Comparison of ENCODE assay signal across 19 mouse cellular contexts in the genomic region with DNA sequence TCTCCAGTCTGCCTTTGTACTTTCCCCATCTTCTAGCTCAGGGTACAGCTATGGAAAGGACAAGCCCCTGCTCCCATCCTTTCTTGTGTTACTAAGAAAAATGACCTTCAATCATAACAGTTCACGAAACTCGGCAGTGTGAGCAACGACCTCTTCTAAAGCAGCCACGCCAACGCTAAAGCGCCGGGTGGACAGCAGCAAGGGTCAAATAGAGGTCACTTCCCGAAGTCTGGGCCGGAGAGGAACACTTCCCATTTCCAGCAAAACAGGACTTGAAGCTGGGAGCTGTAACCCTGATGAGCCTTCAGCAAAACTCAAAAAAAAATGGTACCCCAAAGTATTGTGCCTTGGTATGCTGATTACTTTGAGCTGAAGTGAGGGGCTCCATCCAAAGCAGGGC.
A peak's percentile ranks its signal among the peaks of the same experiment; 100 is the strongest.
DNase-seq lines count a peak whose midpoint lies in the region; ATAC-seq lines count a peak whose summit lies in the region.
"Had no signal": no experiment of that assay in that cellular context is flagged by ENCODE, and none has a peak within 500 bp of the region (broad histone marks: within the 10 kb centered on the region; RNA-seq: fewer than 3 reads in every experiment).

No protein-coding gene starts in this region.

- peak overlapping the region; percentile 20 for H3K4me2 ChIP-seq in heart, embryonic 12.5 days
- no peak overlapping the region for H3K4me2 ChIP-seq in forebrain, embryonic 15.5 days (replicated peaks)
- H3K4me2 ChIP-seq: intestine, embryonic 15.5 days; limb, embryonic 12.5 days; midbrain, embryonic 15.5 days; neural tube, embryonic 13.5 days had no signal

- DNase-seq in gastrocnemius, postnatal 14 days = peak; percentile 18
- no peak for DNase-seq in gastrocnemius, postnatal 10 days
- peak; percentile 38 for DNase-seq in lung, postnatal 10 days
- no peak for DNase-seq in lung, postnatal 14 days
- DNase-seq in lung, postnatal 36 days = peak; percentile 29
- DNase-seq in thymus, postnatal 36 days = no peak
- DNase-seq: cerebellum, adult 8-10 months; gastrocnemius, postnatal 36 days; right cerebral cortex, adult 18-20 months; thymus, adult 2 months had no signal

- no peaks in the 10 kb centered on the region for H3K9me3 ChIP-seq in heart, embryonic 12.5 days (replicated peaks)
- no peaks in the 10 kb centered on the region for H3K9me3 ChIP-seq in forebrain, embryonic 15.5 days
- H3K9me3 ChIP-seq: G1E; intestine, embryonic 15.5 days; limb, embryonic 12.5 days; midbrain, embryonic 15.5 days; neural tube, embryonic 13.5 days had no signal

- no peaks in the 10 kb centered on the region for H3K36me3 ChIP-seq in heart, embryonic 12.5 days
- no peaks in the 10 kb centered on the region for H3K36me3 ChIP-seq in forebrain, embryonic 15.5 days
- H3K36me3 ChIP-seq: G1E; intestine, embryonic 15.5 days; limb, embryonic 12.5 days; midbrain, embryonic 15.5 days; neural tube, embryonic 13.5 days had no signal

- no peak overlapping the region for H3K4me3 ChIP-seq in heart, embryonic 12.5 days
- no peak overlapping the region for H3K4me3 ChIP-seq in forebrain, embryonic 15.5 days
- H3K4me3 ChIP-seq: intestine, embryonic 15.5 days; limb, embryonic 12.5 days; midbrain, embryonic 15.5 days; neural tube, embryonic 13.5 days had no signal

- intact Hi-C loops in gastrocnemius, postnatal 14 days (cut with DNase I; ENCODE audit: low total_unique reads) = no loop called here

- WGBS in heart, embryonic 12.5 days = 7% methylated on average over 9 of the region's 9 CpGs
- WGBS in forebrain, embryonic 15.5 days = 79% methylated on average over 9 of the region's 9 CpGs

- no peak; the same call in 1 of the 2 replicates for ATAC-seq in heart, embryonic 12.5 days (ENCODE audit: insufficient number of reproducible peaks, low FRiP score)
- no peak for ATAC-seq in forebrain, embryonic 15.5 days (replicated peaks)
- ATAC-seq: forebrain, embryonic 16.5 days; intestine, embryonic 15.5 days; midbrain, embryonic 15.5 days had no signal

- H3K27me3 ChIP-seq in heart, embryonic 12.5 days (replicated peaks) = no peaks in the 10 kb centered on the region
- H3K27me3 ChIP-seq in forebrain, embryonic 15.5 days = no peaks in the 10 kb centered on the region
- H3K27me3 ChIP-seq: intestine, embryonic 15.5 days; limb, embryonic 12.5 days; midbrain, embryonic 15.5 days; neural tube, embryonic 13.5 days had no signal

- peaks cover 25% of the 10 kb centered on the region for H3K4me1 ChIP-seq in heart, embryonic 12.5 days (replicated peaks)
- H3K4me1 ChIP-seq in forebrain, embryonic 15.5 days = no peaks in the 10 kb centered on the region
- H3K4me1 ChIP-seq: limb, embryonic 12.5 days; midbrain, embryonic 15.5 days; neural tube, embryonic 13.5 days had no signal

- H3K27ac ChIP-seq in heart, embryonic 12.5 days (ENCODE audit: poor library complexity, severe bottlenecking) = peak overlapping the region; percentile 65
- no peak overlapping the region for H3K27ac ChIP-seq in forebrain, embryonic 15.5 days (replicated peaks)
- H3K27ac ChIP-seq: intestine, embryonic 15.5 days; limb, embryonic 12.5 days; macrophage; midbrain, embryonic 15.5 days; neural tube, embryonic 13.5 days had no signal

- H3K9ac ChIP-seq in heart, embryonic 12.5 days = no peak overlapping the region
- H3K9ac ChIP-seq in forebrain, embryonic 15.5 days (replicated peaks) = no peak overlapping the region
- H3K9ac ChIP-seq: intestine, embryonic 15.5 days; limb, embryonic 12.5 days; midbrain, embryonic 15.5 days; neural tube, embryonic 13.5 days had no signal

Comparison
In these comparisons a context has a peak if more than half of its experiments do, and no peak if none do; other contexts are left out.
1. DNase-seq: peak in gastrocnemius, postnatal 14 days (single experiment), lung, postnatal 10 days (single experiment) and lung, postnatal 36 days (single experiment); none in gastrocnemius, postnatal 10 days (single experiment), lung, postnatal 14 days (single experiment) and thymus, postnatal 36 days (0 of 2).